Mouse (Mus musculus): ENCODE measurements at regions not wholly inside any gene's neighbourhood (a gene's known extent, or its start where the extent isn't known, plus 50 kb on each side); places are given as distances from the start of the nearest gene placed in this dataset.
"Not testable (repeated sequence)": the region's sequence is repeated elsewhere in the genome, so short reads cannot be mapped to it uniquely, and the experiment has no call there.

GRCm38 (mm10) chr5:91774065-91774464 lies 188.8 kb downstream of the Rchy1 start:
- H3K4me3 ChIP-seq: no peak overlapping the region
- no peaks in the 10 kb centered on the region for H3K36me3 ChIP-seq (replicated peaks)
- H3K27ac ChIP-seq (replicated peaks): no peak overlapping the region
- DNase-seq (ENCODE audit: low spot score): no peak
- WGBS: 80% methylated on average over 3 of the region's 3 CpGs
- no peaks in the 10 kb centered on the region for H3K9me3 ChIP-seq
- H3K4me1 ChIP-seq: peaks cover 5% of the 10 kb centered on the region; the same call in 1 of the 2 replicates
- H3K27me3 ChIP-seq (replicated peaks; ENCODE audit: low read depth, poor library complexity, severe bottlenecking): no peaks in the 10 kb centered on the region

- Histone ChIP-seq H3K9me3 (no peaks in the 10 kb centered on the region), H3K4me3 (no peak overlapping the region), H3K36me3 (replicated peaks) (no peaks in the 10 kb centered on the region), H3K4me1 (peaks cover 40% of the 10 kb centered on the region), H3K27ac (replicated peaks) (no peak overlapping the region), H3K27me3 (replicated peaks; ENCODE audit: low read depth, poor library complexity, severe bottlenecking) (no peaks in the 10 kb centered on the region)
- 86% methylated on average over 7 of the region's 7 CpGs for WGBS
- no peak for DNase-seq (ENCODE audit: low spot score)
These were observed 195.0 kb downstream of the Rchy1 start for GRCm38 (mm10) chr5:91767886-91768285.

- peaks cover 49% of the 10 kb centered on the region for H3K4me1 ChIP-seq
- H3K27ac ChIP-seq (replicated peaks): no peak overlapping the region
- no peaks in the 10 kb centered on the region for H3K9me3 ChIP-seq
- no peaks in the 10 kb centered on the region for H3K36me3 ChIP-seq (replicated peaks)
- H3K4me3 ChIP-seq: no peak overlapping the region
- no peak for DNase-seq (ENCODE audit: low spot score)
- H3K27me3 ChIP-seq (replicated peaks; ENCODE audit: low read depth, poor library complexity, severe bottlenecking): no peaks in the 10 kb centered on the region
- 60% methylated on average over 10 of the region's 10 CpGs for WGBS
These were observed 195.8 kb downstream of the Rchy1 start for GRCm38 (mm10) chr5:91767060-91767459.

- peak; percentile 14 for DNase-seq (ENCODE audit: low spot score)
- no peak overlapping the region for H3K4me3 ChIP-seq
- peaks cover 45% of the 10 kb centered on the region for H3K4me1 ChIP-seq
- H3K36me3 ChIP-seq (replicated peaks): no peaks in the 10 kb centered on the region
- WGBS: 47% methylated on average over 10 of the region's 10 CpGs
- no peak overlapping the region for H3K27ac ChIP-seq (replicated peaks)
- H3K9me3 ChIP-seq: no peaks in the 10 kb centered on the region
- no peaks in the 10 kb centered on the region for H3K27me3 ChIP-seq (replicated peaks; ENCODE audit: low read depth, poor library complexity, severe bottlenecking)
These were observed 198.2 kb downstream of the Rchy1 start for GRCm38 (mm10) chr5:91764621-91765020.

GRCm38 (mm10) chr5:91762589-91762988 lies 200.3 kb downstream of the Rchy1 start:
- no peak overlapping the region for H3K4me3 ChIP-seq
- peaks cover 45% of the 10 kb centered on the region for H3K4me1 ChIP-seq
- H3K27ac ChIP-seq (replicated peaks): no peak overlapping the region
- no peaks in the 10 kb centered on the region for H3K9me3 ChIP-seq
- no peaks in the 10 kb centered on the region for H3K36me3 ChIP-seq (replicated peaks)
- WGBS: 53% methylated on average over 6 of the region's 6 CpGs
- H3K27me3 ChIP-seq (replicated peaks; ENCODE audit: low read depth, poor library complexity, severe bottlenecking): no peaks in the 10 kb centered on the region
- DNase-seq (ENCODE audit: low spot score): no peak

GRCm38 (mm10) chr5:91755958-91756357 lies 206.9 kb downstream of the Rchy1 start:
- Histone ChIP-seq H3K9me3 (no peaks in the 10 kb centered on the region), H3K4me3 (no peak overlapping the region), H3K27ac (replicated peaks) (no peak overlapping the region), H3K36me3 (replicated peaks) (no peaks in the 10 kb centered on the region), H3K4me1 (no peaks in the 10 kb centered on the region), H3K27me3 (replicated peaks; ENCODE audit: low read depth, poor library complexity, severe bottlenecking) (no peaks in the 10 kb centered on the region)
- no peak for DNase-seq (ENCODE audit: low spot score)
- WGBS: 85% methylated on average over 10 of the region's 10 CpGs

GRCm38 (mm10) chr5:91752846-91753245 lies 210.0 kb downstream of the Rchy1 start:
- H3K27ac ChIP-seq (replicated peaks); DNase-seq (ENCODE audit: low spot score); H3K4me3 ChIP-seq; H3K36me3 ChIP-seq (replicated peaks); H3K9me3 ChIP-seq; H3K27me3 ChIP-seq (replicated peaks; ENCODE audit: low read depth, poor library complexity, severe bottlenecking): not testable (repeated sequence)
- 94% methylated on average over 17 of the region's 17 CpGs for WGBS
- peaks cover 15% of the 10 kb centered on the region for H3K4me1 ChIP-seq

GRCm38 (mm10) chr5:91751168-91751567 lies 211.7 kb downstream of the Rchy1 start:
- H3K9me3 ChIP-seq: no peaks in the 10 kb centered on the region
- no peak for DNase-seq (ENCODE audit: low spot score)
- H3K36me3 ChIP-seq (replicated peaks): no peaks in the 10 kb centered on the region
- no peak overlapping the region for H3K4me3 ChIP-seq
- WGBS: 73% methylated on average over 6 of the region's 6 CpGs
- no peaks in the 10 kb centered on the region for H3K27me3 ChIP-seq (replicated peaks; ENCODE audit: low read depth, poor library complexity, severe bottlenecking)
- H3K27ac ChIP-seq (replicated peaks): no peak overlapping the region
- peaks cover 22% of the 10 kb centered on the region for H3K4me1 ChIP-seq

- Histone ChIP-seq H3K36me3 (replicated peaks) (no peaks in the 10 kb centered on the region), H3K4me3 (no peak overlapping the region), H3K27me3 (replicated peaks; ENCODE audit: low read depth, poor library complexity, severe bottlenecking) (no peaks in the 10 kb centered on the region), H3K27ac (replicated peaks) (no peak overlapping the region), H3K4me1 (peaks cover 35% of the 10 kb centered on the region), H3K9me3 (no peaks in the 10 kb centered on the region)
- DNase-seq (ENCODE audit: low spot score): no peak
- WGBS: 32% methylated on average over 5 of the region's 5 CpGs
These were observed 216.8 kb downstream of the Rchy1 start for GRCm38 (mm10) chr5:91746077-91746476.

GRCm38 (mm10) chr5:91744389-91744788 lies 218.5 kb downstream of the Rchy1 start:
- Histone ChIP-seq H3K36me3 (replicated peaks) (no peaks in the 10 kb centered on the region), H3K4me1 (peaks cover 46% of the 10 kb centered on the region), H3K9me3 (no peaks in the 10 kb centered on the region), H3K4me3 (no peak overlapping the region), H3K27ac (replicated peaks) (no peak overlapping the region), H3K27me3 (replicated peaks; ENCODE audit: low read depth, poor library complexity, severe bottlenecking) (no peaks in the 10 kb centered on the region)
- no peak for DNase-seq (ENCODE audit: low spot score)

GRCm38 (mm10) chr5:91740159-91740537 lies 222.7 kb downstream of the Rchy1 start:
- H3K27me3 ChIP-seq (replicated peaks; ENCODE audit: low read depth, poor library complexity, severe bottlenecking): no peaks in the 10 kb centered on the region
- DNase-seq (ENCODE audit: low spot score): peak; percentile 49
- no peaks in the 10 kb centered on the region for H3K9me3 ChIP-seq
- H3K4me1 ChIP-seq: peaks cover 21% of the 10 kb centered on the region
- no peaks in the 10 kb centered on the region for H3K36me3 ChIP-seq (replicated peaks)
- no peak overlapping the region for H3K4me3 ChIP-seq
- WGBS: 21% methylated on average over 4 of the region's 4 CpGs
- no peak overlapping the region for H3K27ac ChIP-seq (replicated peaks)

- Histone ChIP-seq H3K27ac (replicated peaks) (peak overlapping the region; percentile 44), H3K4me1 (peaks cover 18% of the 10 kb centered on the region), H3K36me3 (replicated peaks) (no peaks in the 10 kb centered on the region), H3K9me3 (no peaks in the 10 kb centered on the region), H3K4me3 (no peak overlapping the region), H3K27me3 (replicated peaks; ENCODE audit: low read depth, poor library complexity, severe bottlenecking) (no peaks in the 10 kb centered on the region)
- WGBS: 65% methylated on average over 16 of the region's 16 CpGs
- no peak for DNase-seq (ENCODE audit: low spot score)
These were observed 222.2 kb downstream of the Parm1 start for GRCm38 (mm10) chr5:91739433-91740158.

GRCm38 (mm10) chr5:91732002-91732401 lies 214.6 kb downstream of the Parm1 start:
- no peaks in the 10 kb centered on the region for H3K36me3 ChIP-seq (replicated peaks)
- no peak overlapping the region for H3K27ac ChIP-seq (replicated peaks)
- no peaks in the 10 kb centered on the region for H3K9me3 ChIP-seq
- peaks cover 9% of the 10 kb centered on the region; the same call in 1 of the 2 replicates for H3K4me1 ChIP-seq
- no peak for DNase-seq (ENCODE audit: low spot score)
- 84% methylated on average over 5 of the region's 5 CpGs for WGBS
- H3K4me3 ChIP-seq: no peak overlapping the region
- H3K27me3 ChIP-seq (replicated peaks; ENCODE audit: low read depth, poor library complexity, severe bottlenecking): no peaks in the 10 kb centered on the region

Measured in embryonic facial prominence, embryonic 10.5 days (tissue).